Mouse (Mus musculus) neural tube, embryonic 13.5 days (tissue): ENCODE measurements at regions not wholly inside any gene's neighbourhood (a gene's known extent, or its start where the extent isn't known, plus 50 kb on each side); places are given as distances from the start of the nearest gene placed in this dataset.

Experiments
- microRNA counts: library from miRNA; unstranded; fragments of <30 nt; microRNA quantifications from one replicate; lab custom pipeline; 2016
- microRNA-seq: library from miRNA; unstranded; fragments of <30 nt; microRNA quantifications from one replicate; pipeline ENCODE4, GENCODE M21; 2016

MicroRNA genes in the stretch of these regions (microRNA counts, 519-probe panel; counts per million panel counts)
- microRNA mmu-miR-101a (lab: Ali Mortazavi, UCI) = 3,481 counts per million, percentile 47 among the panel's probes with 10 or more counts

Small RNA genes lying in the stretch of these regions (microRNA-seq; reads per million reads assigned to microRNA genes)
- 255 reads per million, percentile 66 among the genes with 10 or more reads in this experiment for gene Mir101a
